Mouse (Mus musculus) MEL (cell line): ENCODE results near the gene Nrp1. TPM values are rescaled to one million over a fixed set of nuclear protein-coding genes. Genes with fewer than 3 reads are reported as not detected.

Source experiments
- DNase-seq: peaks from one replicate; pipeline ENCODE4 v3.0.0; 2011; ENCODE audit warnings: low read depth, low spot score
- H3K27ac ChIP-seq: 2 replicates; pipeline ENCODE4 v1.5.1; 2012; ENCODE audit warnings: low read depth, mild to moderate bottlenecking, control low read depth, low read length, moderate library complexity; ENCODE audit not compliant: control insufficient read depth
- H3K27me3 ChIP-seq, 2 experiments: fragments of 150-350 bp in 1 of 2; sonication (generic) in 1 of 2; 2 replicates each; pipeline ENCODE4 v1.6.1; 2012; ENCODE audit warnings: low read length in 2 of 2, mild to moderate bottlenecking in 2 of 2, improper control_type of control experiment in 1 of 2, moderate library complexity in 1 of 2; ENCODE audit not compliant: insufficient read depth in 2 of 2, control insufficient read depth in 1 of 2
- H3K36me3 ChIP-seq, 2 experiments: 2 replicates each; pipeline ENCODE4 v1.6.1; 2012 to 2014; ENCODE audit warnings: low read length in 2 of 2, improper control_type of control experiment in 1 of 2, inconsistent platforms in 1 of 2, mild to moderate bottlenecking in 1 of 2; ENCODE audit not compliant: insufficient read depth in 2 of 2, control insufficient read depth in 1 of 2
- H3K4me1 ChIP-seq, 2 experiments: fragments of 150-350 bp in 1 of 2; sonication (generic) in 1 of 2; 2 replicates each; pipeline ENCODE4 v1.6.1; 2012; ENCODE audit warnings: low read length in 2 of 2, improper control_type of control experiment in 1 of 2, mild to moderate bottlenecking in 1 of 2; ENCODE audit not compliant: insufficient read depth in 2 of 2, control insufficient read depth in 1 of 2
- H3K4me3 ChIP-seq, 2 experiments: fragments of 150-350 bp in 1 of 2; sonication (generic) in 1 of 2; 2 replicates each; pipeline ENCODE4 v1.5.1; 2012; ENCODE audit warnings: low read depth in 2 of 2, low read length in 2 of 2, mild to moderate bottlenecking in 2 of 2, moderate library complexity in 2 of 2, control low read depth in 1 of 2, improper control_type of control experiment in 1 of 2; ENCODE audit not compliant: control insufficient read depth in 1 of 2, insufficient read depth in 1 of 2
- H3K79me2 ChIP-seq: 2 replicates; pipeline ENCODE4 v1.6.1; 2012; ENCODE audit warnings: mild to moderate bottlenecking, low read length, moderate library complexity; ENCODE audit not compliant: control insufficient read depth, poor library complexity, insufficient read depth
- H3K9ac ChIP-seq: 2 replicates; pipeline ENCODE4 v1.6.1; 2012; ENCODE audit warnings: low read depth, mild to moderate bottlenecking, control low read depth, low read length, moderate library complexity; ENCODE audit not compliant: control insufficient read depth, poor library complexity, severe bottlenecking
- H3K9me3 ChIP-seq: fragments of 150-350 bp; sonication (generic); replicated peaks from 2 replicates; pipeline ENCODE4 v1.6.1; 2012; ENCODE audit warnings: mild to moderate bottlenecking, low read length, improper control_type of control experiment, moderate library complexity; ENCODE audit not compliant: insufficient read depth
- BHLHE40 ChIP-seq: IDR thresholded peaks from 2 replicates; pipeline ENCODE4 v1.6.1; 2012; ENCODE audit warnings: low read depth, mild to moderate bottlenecking, inconsistent platforms, low read length, improper control_type of control experiment, borderline replicate concordance
- CHD2 ChIP-seq: IDR thresholded peaks from 2 replicates; pipeline ENCODE4 v1.6.1; 2011; ENCODE audit warnings: low read length, improper control_type of control experiment
- E2F4 ChIP-seq: IDR thresholded peaks from 2 replicates; pipeline ENCODE4 v1.6.1; 2011; ENCODE audit warnings: low read depth, low read length, improper control_type of control experiment, borderline replicate concordance
- ELF1 ChIP-seq: IDR thresholded peaks from 2 replicates; pipeline ENCODE4 v1.6.1; 2014; ENCODE audit warnings: low read depth, mild to moderate bottlenecking, inconsistent platforms, low read length, improper control_type of control experiment, moderate library complexity
- ETS1 ChIP-seq: IDR thresholded peaks from 2 replicates; pipeline ENCODE4 v1.6.1; 2012; ENCODE audit warnings: low read depth, mild to moderate bottlenecking, inconsistent platforms, low read length, improper control_type of control experiment, moderate library complexity
- JUND ChIP-seq: IDR thresholded peaks from 2 replicates; pipeline ENCODE4 v1.6.1; 2011; ENCODE audit warnings: low read depth, mild to moderate bottlenecking, improper control_type of control experiment, low read length
- MAFK ChIP-seq: IDR thresholded peaks from 2 replicates; pipeline ENCODE4 v1.6.1; 2011; ENCODE audit warnings: low read depth, mild to moderate bottlenecking, low read length, improper control_type of control experiment, borderline replicate concordance
- MAX ChIP-seq: IDR thresholded peaks from 2 replicates; pipeline ENCODE4 v1.6.1; 2011; ENCODE audit warnings: low read length, improper control_type of control experiment
- MEF2A ChIP-seq: IDR thresholded peaks from 2 replicates; pipeline ENCODE4 v1.6.1; 2014; ENCODE audit warnings: low read depth, mild to moderate bottlenecking, inconsistent platforms, low read length, improper control_type of control experiment; ENCODE audit not compliant: poor library complexity, insufficient replicate concordance, severe bottlenecking; ENCODE audit errors: extremely low read depth
- MXI1 ChIP-seq: IDR thresholded peaks from 2 replicates; pipeline ENCODE4 v1.6.1; 2011; ENCODE audit warnings: mild to moderate bottlenecking, low read depth, low read length, improper control_type of control experiment
- NRF1 ChIP-seq: IDR thresholded peaks from 2 replicates; pipeline ENCODE4 v1.6.1; 2014; ENCODE audit warnings: low read depth, mild to moderate bottlenecking, inconsistent platforms, low read length, improper control_type of control experiment, moderate library complexity; ENCODE audit not compliant: poor library complexity, insufficient read depth, severe bottlenecking
- POLR2A ChIP-seq, 2 experiments: IDR thresholded peaks; 2 replicates each; pipeline ENCODE4 v1.6.1; 2011 to 2012; ENCODE audit warnings: low read length in 2 of 2, mild to moderate bottlenecking in 2 of 2, control low read depth in 1 of 2, improper control_type of control experiment in 1 of 2, low read depth in 1 of 2, moderate library complexity in 1 of 2; ENCODE audit not compliant: control insufficient read depth in 1 of 2, insufficient read depth in 1 of 2, poor library complexity in 1 of 2
- POLR2AphosphoS2 ChIP-seq: IDR thresholded peaks from 2 replicates; pipeline ENCODE4 v1.6.1; 2011; ENCODE audit warnings: low read length, improper control_type of control experiment
- POLR2AphosphoS5 ChIP-seq: IDR thresholded peaks from 2 replicates; pipeline ENCODE4 v1.6.1; 2012; ENCODE audit warnings: low read depth, borderline replicate concordance, mild to moderate bottlenecking, inconsistent platforms, low read length, moderate library complexity, mixed read lengths
- RAD21 ChIP-seq: IDR thresholded peaks from 2 replicates; pipeline ENCODE4 v1.6.1; 2011; ENCODE audit warnings: mild to moderate bottlenecking, low read depth, low read length, improper control_type of control experiment
- RCOR1 ChIP-seq: IDR thresholded peaks from 2 replicates; pipeline ENCODE4 v1.6.1; 2012; ENCODE audit warnings: low read depth, mild to moderate bottlenecking, inconsistent platforms, low read length, improper control_type of control experiment
- SIN3A ChIP-seq: IDR thresholded peaks from 2 replicates; pipeline ENCODE4 v1.6.1; 2012; ENCODE audit warnings: low read length, improper control_type of control experiment, inconsistent platforms
- SMC3 ChIP-seq: IDR thresholded peaks from 2 replicates; pipeline ENCODE4 v1.6.1; 2011; ENCODE audit warnings: low read depth, low read length, improper control_type of control experiment
- TCF12 ChIP-seq: IDR thresholded peaks from 2 replicates; pipeline ENCODE4 v1.6.1; 2014; ENCODE audit warnings: low read depth, mild to moderate bottlenecking, inconsistent platforms, low read length, improper control_type of control experiment, moderate library complexity
- ZC3H11A ChIP-seq: IDR thresholded peaks from 2 replicates; pipeline ENCODE4 v1.6.1; 2012; ENCODE audit warnings: low read depth, mild to moderate bottlenecking, inconsistent platforms, low read length, improper control_type of control experiment
- ZKSCAN1 ChIP-seq: IDR thresholded peaks from 2 replicates; pipeline ENCODE4 v1.6.1; 2012; ENCODE audit warnings: low read depth, mild to moderate bottlenecking, inconsistent platforms, low read length, improper control_type of control experiment, moderate library complexity
- ZMIZ1 ChIP-seq: IDR thresholded peaks from 2 replicates; pipeline ENCODE4 v1.6.1; 2012; ENCODE audit warnings: low read depth, mild to moderate bottlenecking, inconsistent platforms, low read length, improper control_type of control experiment, moderate library complexity
- ZNF384 ChIP-seq: IDR thresholded peaks from 2 replicates; pipeline ENCODE4 v1.6.1; 2012; ENCODE audit warnings: low read depth, mild to moderate bottlenecking, inconsistent platforms, low read length, improper control_type of control experiment
- polyA plus RNA-seq, 2 experiments: library from polyadenylated mRNA; stranded (reverse) in 1 of 2; unstranded in 1 of 2; fragments of >175 nt in 1 of 2; fragments of >200 nt in 1 of 2; gene quantifications; 2 replicates each; pipeline versions ENCODE4 v1.2.1 to v1.2.4; 2012; ENCODE audit warnings: low replicate concordance in 2 of 2, low read depth in 1 of 2; ENCODE audit not compliant: insufficient read length in 2 of 2, insufficient read depth in 1 of 2, missing spikeins in 1 of 2
- total RNA-seq: library from RNA; depleted of rRNA; stranded (reverse); fragments of 300-350 nt; gene quantifications from 2 replicates; pipeline ENCODE4 v1.2.3, GENCODE M21; 2012

The Nrp1 gene
- total and polyA plus RNA-seq, 3 experiments = not detected

- H3K27me3 ChIP-seq = no peaks in the 10 kb centered on the region
Measured at GRCm38 (mm10) chr8:128359521-128360318, 1.3 kb downstream of the Nrp1 start.

GRCm38 (mm10) chr8:128361343-128361870 is 3.0 kb downstream of the Nrp1 start:
- Histone ChIP-seq H3K27ac (no peak overlapping the region), H3K36me3 (no peaks in the 10 kb centered on the region), H3K9me3 (no peaks in the 10 kb centered on the region), H3K4me1 (no peaks in the 10 kb centered on the region), H3K27me3 (no peaks in the 10 kb centered on the region), H3K9ac (no peak overlapping the region), H3K79me2 (no peaks in the 10 kb centered on the region), H3K4me3 (no peak overlapping the region)
- no peak for DNase-seq
- no peak for TF ChIP-seq POLR2A (IDR thresholded peaks at IDR 0.05; ENCODE audit: control insufficient read depth in 1 of 2, insufficient read depth in 1 of 2, low read depth in 1 of 2, low read length in 2 of 2, poor library complexity in 1 of 2)
- no peak for TF ChIP-seq RAD21
- TF ChIP-seq ZNF384 = no peak

More at GRCm38 (mm10) chr8:128359521-128360318, 1.3 kb downstream of the Nrp1 start:
- no peak for TF ChIP-seq POLR2A (IDR thresholded peaks at IDR 0.05; ENCODE audit: control insufficient read depth in 1 of 2, insufficient read depth in 1 of 2, low read depth in 1 of 2, low read length in 2 of 2, poor library complexity in 1 of 2)
- TF ChIP-seq E2F4 = no peak
- TF ChIP-seq NRF1 = no peak
- TF ChIP-seq SIN3A = no peak
- no peak for TF ChIP-seq JUND
- TF ChIP-seq MEF2A = no peak
- no peak for TF ChIP-seq RCOR1
- Histone ChIP-seq H3K4me3 (no peak overlapping the region), H3K27ac (no peak overlapping the region), H3K9me3 (no peaks in the 10 kb centered on the region), H3K9ac (no peak overlapping the region), H3K4me1 (no peaks in the 10 kb centered on the region), H3K79me2 (no peaks in the 10 kb centered on the region), H3K36me3 (no peaks in the 10 kb centered on the region)
- no peak for DNase-seq

GRCm38 (mm10) chr8:128362940-128363595 is 4.7 kb downstream of the Nrp1 start:
- no peaks in the 10 kb centered on the region for H3K27me3 ChIP-seq
- H3K9ac ChIP-seq = no peak overlapping the region
- no peaks in the 10 kb centered on the region for H3K4me1 ChIP-seq
- no peaks in the 10 kb centered on the region for H3K79me2 ChIP-seq
- peak; percentile 59 for DNase-seq
- H3K9me3 ChIP-seq = no peaks in the 10 kb centered on the region
- no peaks in the 10 kb centered on the region for H3K36me3 ChIP-seq
- no peak overlapping the region for H3K4me3 ChIP-seq
- no peak overlapping the region for H3K27ac ChIP-seq
- no peak for TF ChIP-seq MEF2A
- no peak for TF ChIP-seq MAFK
- no peak for TF ChIP-seq ZKSCAN1
- TF ChIP-seq TCF12 = no peak
- no peak for TF ChIP-seq POLR2AphosphoS2
- no peak for TF ChIP-seq ETS1
- no peak for TF ChIP-seq POLR2AphosphoS5
- TF ChIP-seq SMC3 = peak; percentile 77
- TF ChIP-seq MXI1 = no peak
- TF ChIP-seq MAX = no peak
- no peak for TF ChIP-seq CHD2
- TF ChIP-seq ZC3H11A = peak; percentile 40
- no peak for TF ChIP-seq BHLHE40
- no peak for TF ChIP-seq ELF1
- TF ChIP-seq NRF1 = no peak
- no peak for TF ChIP-seq ZMIZ1
